Mouse (Mus musculus) CH12.LX (cell line): ENCODE results near the gene Olfr315. TPM values are rescaled to one million over a fixed set of nuclear protein-coding genes. Genes with fewer than 3 reads are reported as not detected.
"Not testable (repeated sequence)": the region's sequence is repeated elsewhere in the genome, so short reads cannot be mapped to it uniquely, and the experiment has no call there.

Experiments used
- DNase-seq: peaks from one replicate; pipeline ENCODE4 v3.0.0-alpha.2; 2013; ENCODE audit errors: extremely low read depth
- H3K27ac ChIP-seq: 2 replicates; pipeline ENCODE4 v1.5.1; 2012; ENCODE audit warnings: low read depth, mild to moderate bottlenecking, control low read depth, moderate library complexity; ENCODE audit not compliant: insufficient read depth
- H3K27me3 ChIP-seq: replicated peaks from 2 replicates; pipeline ENCODE3; 2012; ENCODE audit warnings: inconsistent platforms
- H3K36me3 ChIP-seq, 2 experiments: replicated peaks in 1 of 2; 2 replicates each; pipeline versions ENCODE3 to v1.6.1; 2012; ENCODE audit warnings: inconsistent platforms in 1 of 2, low read length in 1 of 2, mild to moderate bottlenecking in 1 of 2, mixed read lengths in 1 of 2, moderate library complexity in 1 of 2; ENCODE audit not compliant: control insufficient read depth in 1 of 2, insufficient read depth in 1 of 2
- H3K4me1 ChIP-seq, 2 experiments: 2 replicates each; pipeline ENCODE4 v1.6.1; 2012; ENCODE audit warnings: inconsistent platforms in 1 of 2, moderate library complexity in 1 of 2; ENCODE audit not compliant: insufficient read depth in 2 of 2, control insufficient read depth in 1 of 2
- H3K4me2 ChIP-seq: 2 replicates; pipeline ENCODE4 v1.6.1; 2012; ENCODE audit warnings: low read depth, mild to moderate bottlenecking, control low read depth; ENCODE audit not compliant: poor library complexity, insufficient read depth, severe bottlenecking
- H3K4me3 ChIP-seq, 3 experiments: fragments of 150-350 bp in 1 of 3; sonication (generic) in 1 of 3; replicated peaks in 1 of 3; 2 replicates each; pipeline versions ENCODE3 to v1.5.1; 2011 to 2012; ENCODE audit warnings: low read depth in 2 of 3, low read length in 2 of 3, mild to moderate bottlenecking in 2 of 3, moderate library complexity in 2 of 3, control low read depth in 1 of 3, improper control_type of control experiment in 1 of 3, inconsistent platforms in 1 of 3, mixed read lengths in 1 of 3; ENCODE audit not compliant: poor library complexity in 1 of 3
- H3K79me2 ChIP-seq: replicated peaks from 2 replicates; pipeline ENCODE4 v1.6.1; 2012; ENCODE audit warnings: mild to moderate bottlenecking, moderate library complexity; ENCODE audit not compliant: control insufficient read depth, poor library complexity, insufficient read depth, severe bottlenecking; ENCODE audit errors: extremely low read depth
- H3K9ac ChIP-seq: 2 replicates; pipeline ENCODE4 v1.6.1; 2012; ENCODE audit warnings: low read depth, mild to moderate bottlenecking, control low read depth, moderate library complexity; ENCODE audit not compliant: insufficient read depth
- H3K9me3 ChIP-seq: replicated peaks from 2 replicates; pipeline ENCODE3; 2012; ENCODE audit warnings: low read length, inconsistent platforms, mixed read lengths
- CHD1 ChIP-seq: IDR thresholded peaks from 2 replicates; pipeline ENCODE4 v1.6.1; 2012; ENCODE audit warnings: low read depth, low read length, improper control_type of control experiment, inconsistent platforms
- CHD2 ChIP-seq: IDR thresholded peaks from 2 replicates; pipeline ENCODE4 v1.6.1; 2011; ENCODE audit warnings: low read length, improper control_type of control experiment
- CTCF ChIP-seq, 2 experiments: IDR thresholded peaks in 1 of 2; conservative IDR thresholded peaks in 1 of 2; 2 replicates each; pipeline ENCODE4 v1.5.1; 2011 to 2012; ENCODE audit warnings: low read depth in 2 of 2, low read length in 2 of 2, improper control_type of control experiment in 1 of 2, inconsistent platforms in 1 of 2, mild to moderate bottlenecking in 1 of 2, moderate library complexity in 1 of 2
- EP300 ChIP-seq: IDR thresholded peaks from 2 replicates; pipeline ENCODE4 v1.6.1; 2011; ENCODE audit warnings: low read length, improper control_type of control experiment
- MAFK ChIP-seq: IDR thresholded peaks from 2 replicates; pipeline ENCODE4 v1.6.1; 2011; ENCODE audit warnings: low read length, improper control_type of control experiment; ENCODE audit not compliant: insufficient replicate concordance
- RAD21 ChIP-seq: IDR thresholded peaks from 2 replicates; pipeline ENCODE4 v1.6.1; 2011; ENCODE audit warnings: low read depth, mild to moderate bottlenecking, low read length, improper control_type of control experiment, moderate library complexity
- SMC3 ChIP-seq: IDR thresholded peaks from 2 replicates; pipeline ENCODE4 v1.6.1; 2011; ENCODE audit warnings: low read depth, low read length, improper control_type of control experiment
- dilution Hi-C: fragments of 300-500 bp; cut with MboI; formaldehyde crosslinking; loops from 2 replicates; pipeline ENCODE4 v1.14.3; 2020; ENCODE audit warnings: low sequenced_read_pairs; ENCODE audit not compliant: extremely low pct_unique_long_range_greater_than_20kb, extremely low pct_ligation_motif_present
- in situ Hi-C: fragments of 300-500 bp; cut with MboI; formaldehyde crosslinking; loops from 3 replicates; pipeline ENCODE4 v1.14.3; 2019; ENCODE audit warnings: low sequenced_read_pairs, low pct_ligation_motif_present, low pct_unique_long_range_greater_than_20kb, mixed read lengths
- polyA plus RNA-seq: library from polyadenylated mRNA; unstranded; fragments of >175 nt; gene quantifications from 2 replicates; pipeline ENCODE4 v1.2.1, GENCODE M21; 2012; ENCODE audit warnings: low read depth; ENCODE audit not compliant: insufficient read length
- total RNA-seq, 2 experiments: library from RNA; depleted of rRNA; stranded (reverse); fragments of 300-350 nt in 1 of 2; fragments of >200 nt in 1 of 2; gene quantifications; 2 replicates each; pipeline ENCODE4 v1.2.3; 2012 to 2014

Olfr315 gene
- total and polyA plus RNA-seq, 3 experiments = not detected

GRCm38 (mm10) chr11:58815676-58816075, 42.7 kb downstream of the Olfr315 start:
- H3K27ac ChIP-seq = no peak overlapping the region
- H3K9ac ChIP-seq = no peak overlapping the region
- TF ChIP-seq SMC3 (peak; percentile 17; the same call in 1 of the 2 replicates), RAD21 (peak; percentile 22), MAFK (peak; percentile 89), CHD2 (no peak), CTCF (conservative IDR thresholded peaks at IDR 0.05 in 1 of 2, IDR thresholded peaks at IDR 0.05 in 1 of 2; ENCODE audit: low read depth in 2 of 2, low read length in 2 of 2) (peak in 1 of 2 experiments; percentile 17; a peak in 2 of 4 replicates), EP300 (no peak)
- dilution Hi-C loops (no loop called here), in situ Hi-C loops (no loop called here)
- peaks cover 49% of the 10 kb centered on the region for H3K27me3 ChIP-seq
- no peaks in the 10 kb centered on the region for H3K9me3 ChIP-seq
- no peak overlapping the region for H3K4me2 ChIP-seq
- DNase-seq = no peak
- no peaks in the 10 kb centered on the region for H3K79me2 ChIP-seq
- no peaks in the 10 kb centered on the region for H3K36me3 ChIP-seq
- no peak overlapping the region for H3K4me3 ChIP-seq
- no peaks in the 10 kb centered on the region for H3K4me1 ChIP-seq

GRCm38 (mm10) chr11:58828937-58829336, 55.9 kb downstream of the Olfr315 start, which contains the start of gene Olfr312:
Gene Olfr312 (plus strand): TSS chr11:58829237.
- in situ Hi-C loops, H3K9me3 ChIP-seq: not testable (repeated sequence)

GRCm38 (mm10) chr11:58829764-58830163, 56.8 kb downstream of the Olfr315 start:
- no peak overlapping the region for H3K4me3 ChIP-seq
- H3K27ac ChIP-seq = no peak overlapping the region
- TF ChIP-seq MAFK (0 out of 2 replicates have a peak, but pooled peaks have one; percentile 37), CHD1 (no peak)
- DNase-seq = no peak
- dilution Hi-C loops = no loop called here
- no peaks in the 10 kb centered on the region for H3K79me2 ChIP-seq
- in situ Hi-C loops = no loop called here
- H3K27me3 ChIP-seq = peaks cover 19% of the 10 kb centered on the region
- peaks cover 2 to 5% of the 10 kb centered on the region in 2 experiments; a peak in 2 of 4 replicates for H3K4me1 ChIP-seq
- H3K9ac ChIP-seq = no peak overlapping the region
- no peaks in the 10 kb centered on the region for H3K9me3 ChIP-seq
- no peak overlapping the region for H3K4me2 ChIP-seq
- no peaks in the 10 kb centered on the region for H3K36me3 ChIP-seq

More at GRCm38 (mm10) chr11:58828937-58829336, 55.9 kb downstream of the Olfr315 start, which contains the start of gene Olfr312:
- H3K4me1 ChIP-seq, DNase-seq, H3K27ac ChIP-seq, H3K4me2 ChIP-seq, dilution Hi-C loops, H3K36me3 ChIP-seq, H3K9ac ChIP-seq, H3K79me2 ChIP-seq, H3K4me3 ChIP-seq: not testable (repeated sequence)
- H3K27me3 ChIP-seq = peaks cover 19% of the 10 kb centered on the region

Other genes with a start within 250 kb of the Olfr315 start
Only the 20 nearest of the 29 such genes appear.
- gene 2210407C18Rik, start 157.1 kb upstream of the Olfr315 start, total RNA-seq (2012; rRNA removed) = not detected in 2 replicates
- gene 2210407C18Rik, start 157.1 kb upstream of the Olfr315 start, total RNA-seq (2014; rRNA removed) = not detected in 2 replicates
- not detected in 2 replicates for gene 2210407C18Rik, start 157.1 kb upstream of the Olfr315 start, polyA plus RNA-seq
- gene Olfr323, start 142.7 kb upstream of the Olfr315 start, total RNA-seq (2012; rRNA removed) = not detected in 2 replicates
- not detected in 2 replicates for gene Olfr323, start 142.7 kb upstream of the Olfr315 start, total RNA-seq (2014; rRNA removed)
- not detected in 2 replicates for gene Olfr323, start 142.7 kb upstream of the Olfr315 start, polyA plus RNA-seq
- gene Trim58, start 132.7 kb upstream of the Olfr315 start, total RNA-seq (2012; rRNA removed) = not detected in 2 replicates
- gene Trim58, start 132.7 kb upstream of the Olfr315 start, total RNA-seq (2014; rRNA removed) = not detected in 2 replicates
- not detected in 2 replicates for gene Trim58, start 132.7 kb upstream of the Olfr315 start, polyA plus RNA-seq
- gene Olfr322, start 114.4 kb upstream of the Olfr315 start, total RNA-seq (2012; rRNA removed) = not detected in 2 replicates
- gene Olfr322, start 114.4 kb upstream of the Olfr315 start, total RNA-seq (2014; rRNA removed) = not detected in 2 replicates
- gene Olfr322, start 114.4 kb upstream of the Olfr315 start, polyA plus RNA-seq = not detected in 2 replicates
- gene Olfr320, start 92.1 kb upstream of the Olfr315 start, total RNA-seq (2012; rRNA removed) = not detected in 2 replicates
- gene Olfr320, start 92.1 kb upstream of the Olfr315 start, total RNA-seq (2014; rRNA removed) = not detected in 2 replicates
- not detected in 2 replicates for gene Olfr320, start 92.1 kb upstream of the Olfr315 start, polyA plus RNA-seq
- gene Olfr319, start 74.0 kb upstream of the Olfr315 start, total RNA-seq (2012; rRNA removed) = not detected in 2 replicates
- not detected in 2 replicates for gene Olfr319, start 74.0 kb upstream of the Olfr315 start, total RNA-seq (2014; rRNA removed)
- not detected in 2 replicates for gene Olfr319, start 74.0 kb upstream of the Olfr315 start, polyA plus RNA-seq
- gene Olfr318, start 49.2 kb upstream of the Olfr315 start, total RNA-seq (2012; rRNA removed) = not detected in 2 replicates
- gene Olfr318, start 49.2 kb upstream of the Olfr315 start, total RNA-seq (2014; rRNA removed) = not detected in 2 replicates
- gene Olfr318, start 49.2 kb upstream of the Olfr315 start, polyA plus RNA-seq = not detected in 2 replicates
- gene Olfr317, start 34.0 kb upstream of the Olfr315 start, total RNA-seq (2012; rRNA removed) = not detected in 2 replicates
- gene Olfr317, start 34.0 kb upstream of the Olfr315 start, total RNA-seq (2014; rRNA removed) = not detected in 2 replicates
- gene Olfr317, start 34.0 kb upstream of the Olfr315 start, polyA plus RNA-seq = not detected in 2 replicates
- gene Olfr316, start 20.5 kb upstream of the Olfr315 start, total RNA-seq (2012; rRNA removed) = not detected in 2 replicates
- gene Olfr316, start 20.5 kb upstream of the Olfr315 start, total RNA-seq (2014; rRNA removed) = not detected in 2 replicates
- gene Olfr316, start 20.5 kb upstream of the Olfr315 start, polyA plus RNA-seq = not detected in 2 replicates
- not detected in 2 replicates for gene Olfr314, start 9.8 kb downstream of the Olfr315 start, total RNA-seq (2012; rRNA removed)
- gene Olfr314, start 9.8 kb downstream of the Olfr315 start, total RNA-seq (2014; rRNA removed) = not detected in 2 replicates
- not detected in 2 replicates for gene Olfr314, start 9.8 kb downstream of the Olfr315 start, polyA plus RNA-seq
- 0.67 and 0.72 TPM in 2 replicates for gene Fam183b, start 28.8 kb downstream of the Olfr315 start, total RNA-seq (2012; rRNA removed)
- gene Fam183b, start 28.8 kb downstream of the Olfr315 start, total RNA-seq (2014; rRNA removed) = not detected in 2 replicates
- gene Fam183b, start 28.8 kb downstream of the Olfr315 start, polyA plus RNA-seq = not detected in 2 replicates
- 0.04 and 0.13 TPM in 2 replicates for gene Olfr313, start 41.8 kb downstream of the Olfr315 start, total RNA-seq (2012; rRNA removed)
- gene Olfr313, start 41.8 kb downstream of the Olfr315 start, total RNA-seq (2014; rRNA removed) = not detected in 2 replicates
- 0.09 and 0.10 TPM in 2 replicates for gene Olfr313, start 41.8 kb downstream of the Olfr315 start, polyA plus RNA-seq
- gene Olfr312, start 56.0 kb downstream of the Olfr315 start, total RNA-seq (2012; rRNA removed) = not detected in 2 replicates
- gene Olfr312, start 56.0 kb downstream of the Olfr315 start, total RNA-seq (2014; rRNA removed) = not detected in 2 replicates
- not detected in 2 replicates for gene Olfr312, start 56.0 kb downstream of the Olfr315 start, polyA plus RNA-seq
- not detected in 2 replicates for gene Olfr311, start 66.1 kb downstream of the Olfr315 start, total RNA-seq (2012; rRNA removed)
- gene Olfr311, start 66.1 kb downstream of the Olfr315 start, total RNA-seq (2014; rRNA removed) = not detected in 2 replicates
- gene Olfr311, start 66.1 kb downstream of the Olfr315 start, polyA plus RNA-seq = not detected in 2 replicates
- gene Gm12258, start 74.0 kb downstream of the Olfr315 start, total RNA-seq (2012; rRNA removed) = 2.9 and 3.1 TPM in 2 replicates
- gene Gm12258, start 74.0 kb downstream of the Olfr315 start, total RNA-seq (2014; rRNA removed) = 1.4 and 1.5 TPM in 2 replicates
- gene Gm12258, start 74.0 kb downstream of the Olfr315 start, polyA plus RNA-seq = 1.6 and 2.2 TPM in 2 replicates
- 3.4 and 3.6 TPM in 2 replicates for gene 2810021J22Rik, start 94.0 kb downstream of the Olfr315 start, total RNA-seq (2012; rRNA removed)
- 4.5 and 4.8 TPM in 2 replicates for gene 2810021J22Rik, start 94.0 kb downstream of the Olfr315 start, total RNA-seq (2014; rRNA removed)
- 3.3 and 3.7 TPM in 2 replicates for gene 2810021J22Rik, start 94.0 kb downstream of the Olfr315 start, polyA plus RNA-seq
- gene Zfp39, start 131.0 kb downstream of the Olfr315 start, total RNA-seq (2012; rRNA removed) = 5.7 and 7.0 TPM in 2 replicates
- 6.2 and 6.8 TPM in 2 replicates for gene Zfp39, start 131.0 kb downstream of the Olfr315 start, total RNA-seq (2014; rRNA removed)
- gene Zfp39, start 131.0 kb downstream of the Olfr315 start, polyA plus RNA-seq = 5.8 and 6.7 TPM in 2 replicates
- not detected in 2 replicates for gene Btnl10, start 144.7 kb downstream of the Olfr315 start, total RNA-seq (2012; rRNA removed)
- not detected in 2 replicates for gene Btnl10, start 144.7 kb downstream of the Olfr315 start, total RNA-seq (2014; rRNA removed)
- not detected in 2 replicates for gene Btnl10, start 144.7 kb downstream of the Olfr315 start, polyA plus RNA-seq
- gene Rnf187, start 165.7 kb downstream of the Olfr315 start, total RNA-seq (2012; rRNA removed) = 185 and 230 TPM in 2 replicates
- gene Rnf187, start 165.7 kb downstream of the Olfr315 start, total RNA-seq (2014; rRNA removed) = 175 and 188 TPM in 2 replicates
- 181 and 195 TPM in 2 replicates for gene Rnf187, start 165.7 kb downstream of the Olfr315 start, polyA plus RNA-seq
- gene Hist3h2ba, start 175.7 kb downstream of the Olfr315 start, total RNA-seq (2012; rRNA removed) = 0.34 TPM in 1 of 2 replicates, not detected in the other
- gene Hist3h2ba, start 175.7 kb downstream of the Olfr315 start, total RNA-seq (2014; rRNA removed) = not detected in 2 replicates
- gene Hist3h2ba, start 175.7 kb downstream of the Olfr315 start, polyA plus RNA-seq = not detected in 2 replicates